Mouse (Mus musculus) embryonic stem cell, embryonic (primary cell): ENCODE data around the gene Lbhd2.

Experiments used
- CTCF ChIA-PET, 4 experiments: fragments of 300-600 bp in 2 of 4; fragments of 350-600 bp in 2 of 4; sonication (Branson Sonifier 250); formaldehyde crosslinking; loops; one replicate each; lab custom pipeline; 2022; ENCODE audit warnings: inconsistent platforms in 2 of 4; lab: Charles Lee
- POLR2A ChIA-PET, 4 experiments: fragments of 300-600 bp in 2 of 4; fragments of 350-600 bp in 2 of 4; sonication (Branson Sonifier 250); formaldehyde crosslinking; loops; one replicate each; lab custom pipeline; 2022; ENCODE audit warnings: antibody characterized with exemption in 4 of 4, inconsistent platforms in 1 of 4; lab: Charles Lee

Gene Lbhd2

GRCm38 (mm10) chr12:111385883-111386641 lies 20.5 kb upstream of the Lbhd2 start:
- POLR2A ChIA-PET, result interaction anchor here in 3 of 4 experiments (0.9 to 4.2 kb wide), 17 partner anchors 8 to 85 kb away, joined by 3 to 26 read pairs (median 5); partner anchors contain the start of genes Cdc42bpb (in 2 of the 3) and Lbhd2 (in 1 of the 3)
- CTCF ChIA-PET, result interaction anchor here in 2 of 4 experiments (0.6 to 1.6 kb wide), 10 partner anchors 15 to 136 kb away, joined by 3 to 9 read pairs (median 4); no protein-coding TSS in a partner anchor

DNA sequence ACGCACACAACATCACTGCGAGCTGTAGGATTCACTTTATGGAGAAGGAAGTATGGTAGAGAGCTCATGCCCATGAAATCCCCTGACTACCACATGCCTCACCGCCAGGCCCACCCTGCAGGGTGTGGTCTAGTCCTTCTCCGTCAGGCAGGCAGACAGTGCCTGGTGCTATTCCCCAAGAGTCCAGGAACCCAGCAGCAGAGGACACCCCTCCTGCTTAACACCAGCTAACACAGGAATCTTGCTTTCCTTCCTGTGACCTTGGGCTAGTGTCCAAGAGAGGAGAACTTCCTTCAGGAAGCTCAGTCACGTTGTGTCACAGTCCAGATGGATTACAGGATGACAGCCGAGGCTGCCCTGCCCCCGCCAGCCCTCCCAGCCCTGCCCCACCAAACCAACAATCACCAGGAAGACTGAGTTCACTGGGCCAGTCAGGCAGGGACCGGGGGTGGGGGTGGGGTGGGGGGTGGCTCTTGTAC lies 19.9 kb upstream of the Lbhd2 start:
- CTCF ChIA-PET, result interaction anchor here in 2 of 4 experiments (0.6 to 1.6 kb wide), 8 partner anchors 15 to 137 kb away, joined by 3 to 9 read pairs (median 3); no protein-coding TSS in a partner anchor
- POLR2A ChIA-PET, result interaction anchor here in 3 of 4 experiments (0.9 to 4.2 kb wide), 17 partner anchors 9 to 85 kb away, joined by 3 to 26 read pairs (median 5); partner anchors contain the start of genes Cdc42bpb (in 2 of the 3) and Lbhd2 (in 1 of the 3)

DNA sequence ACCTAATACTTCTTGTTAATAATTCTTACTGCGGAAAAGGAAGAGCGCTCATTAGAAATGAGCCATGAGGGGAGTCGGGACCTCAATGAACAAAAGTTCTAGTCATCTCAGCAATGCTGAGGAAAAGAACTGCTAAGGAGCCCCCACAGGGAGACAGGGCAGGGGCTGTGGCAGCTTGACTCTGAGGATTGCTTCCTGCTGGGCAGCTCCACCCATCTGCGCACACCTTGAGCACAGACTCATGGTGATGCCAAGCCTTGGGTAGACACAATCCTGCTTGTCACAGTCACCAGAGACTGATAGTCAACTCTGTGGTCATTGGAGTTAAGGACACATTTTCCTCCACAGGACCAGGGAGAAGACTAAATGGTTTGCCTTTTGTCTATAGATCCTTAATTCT lies 19.5 kb upstream of the Lbhd2 start:
- POLR2A ChIA-PET, result interaction anchor here in 3 of 4 experiments (0.9 to 4.2 kb wide), 18 partner anchors 9 to 160 kb away, joined by 3 to 26 read pairs (median 4); partner anchors contain the start of genes Cdc42bpb (in 2 of the 3) and Lbhd2 (in 2 of the 3)
- CTCF ChIA-PET, result interaction anchor here in 2 of 4 experiments (1.0 to 1.6 kb wide), 4 partner anchors 14 to 138 kb away, joined by 3 to 5 read pairs (median 3); no protein-coding TSS in a partner anchor

DNA sequence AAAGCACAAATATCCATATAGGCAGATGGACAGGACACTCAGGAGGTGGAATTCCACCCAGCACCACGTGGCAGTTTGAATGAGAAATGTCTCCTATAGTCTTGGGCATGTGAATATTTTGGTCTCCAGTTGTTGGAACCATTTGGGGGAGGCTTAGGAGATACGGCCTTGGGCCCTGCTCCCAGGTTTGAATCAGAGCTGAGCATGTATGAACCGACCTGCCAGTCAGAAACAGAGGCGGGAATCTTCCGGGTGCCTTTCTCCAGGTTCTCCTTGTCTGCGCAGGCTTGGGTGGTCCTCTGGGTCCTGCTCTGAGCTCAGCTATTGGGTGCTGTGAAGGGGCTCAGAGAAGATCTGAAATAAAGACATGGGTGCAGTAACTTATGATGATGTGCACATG lies 12.6 kb upstream of the Lbhd2 start:
- POLR2A ChIA-PET, result no interaction called here
- CTCF ChIA-PET, result no interaction called here

DNA sequence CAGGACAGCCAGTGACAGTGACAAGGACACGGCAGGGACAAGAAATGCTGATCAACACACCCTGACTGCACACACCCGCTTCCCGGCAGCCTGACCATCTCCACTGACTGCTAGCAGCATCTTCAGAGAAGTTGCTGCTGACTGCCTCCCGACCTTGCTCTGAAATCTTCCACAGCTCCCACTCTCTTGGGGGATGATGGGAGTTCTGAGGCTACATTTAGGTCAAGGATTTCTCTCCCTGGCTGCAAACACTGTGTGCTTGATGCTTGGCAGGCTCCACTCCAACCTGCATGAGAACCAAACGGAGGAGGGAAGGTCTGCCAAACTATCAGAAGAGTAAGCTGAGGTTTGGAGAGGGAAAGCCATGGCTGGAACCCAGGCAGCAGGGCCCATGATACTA lies 9.6 kb upstream of the Lbhd2 start:
- CTCF ChIA-PET, result interaction anchor here in 1 of 4 experiments (1.3 kb wide), 1 partner anchor 73 kb away, joined by 4 read pairs; no protein-coding TSS in a partner anchor
- POLR2A ChIA-PET, result interaction anchor here in 2 of 4 experiments (1.4 to 2.3 kb wide), 2 partner anchors 10 to 13 kb away, joined by 3 to 8 read pairs; no protein-coding TSS in a partner anchor

GRCm38 (mm10) chr12:111401454-111402184 lies 5.0 kb upstream of the Lbhd2 start:
- ChIA-PET CTCF (interaction anchor here (0.5 to 2.9 kb wide), 123 partner anchors 9 to 1848 kb away, joined by 3 to 54 read pairs (median 4); partner anchors contain the start of genes Exoc3l4 (in 3 of the 4), Tnfaip2 (in 2 of the 4), Amn (in 1 of the 4) and Eif5 (in 1 of the 4)), POLR2A (interaction anchor here (0.5 to 3.8 kb wide), 32 partner anchors 9 to 363 kb away, joined by 3 to 26 read pairs (median 4); partner anchors contain the start of genes Cdc42bpb (in 1 of the 4), Eif5 (in 1 of the 4), Exoc3l4 (in 1 of the 4) and Rcor1 (in 1 of the 4))

DNA sequence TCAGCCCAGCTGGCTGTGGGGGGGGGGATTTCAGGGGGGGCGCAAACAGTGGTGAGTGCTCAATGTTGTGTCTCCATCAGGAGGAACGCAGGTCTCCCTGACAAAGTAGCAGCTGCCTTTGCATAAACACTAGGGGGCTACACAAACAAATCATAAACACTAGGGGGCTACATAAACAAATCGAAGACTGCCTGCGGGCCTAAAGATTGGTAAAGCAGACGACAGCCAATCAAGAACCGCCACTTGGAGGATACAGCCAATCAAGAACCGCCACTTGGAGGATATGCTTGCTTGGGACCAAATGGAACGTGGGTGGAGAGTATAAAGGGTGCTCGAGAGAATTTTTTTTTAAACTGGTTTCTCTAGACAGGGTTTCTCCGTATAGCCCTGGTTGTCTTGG lies 1.7 kb upstream of the Lbhd2 start:
- ChIA-PET CTCF (interaction anchor here in 3 of 4 experiments (0.6 to 2.0 kb wide), 5 partner anchors 9 to 744 kb away, joined by 3 to 8 read pairs (median 4); no protein-coding TSS in a partner anchor), POLR2A (interaction anchor here in 1 of 4 experiments (1.1 kb wide), 1 partner anchor 43 kb away, joined by 3 read pairs; no protein-coding TSS in a partner anchor)

- CTCF ChIA-PET, result interaction anchor here in 2 of 4 experiments (0.8 to 4.0 kb wide), 3 partner anchors 8 to 95 kb away, joined by 3 to 31 read pairs (median 20); no protein-coding TSS in a partner anchor
- POLR2A ChIA-PET, result no interaction called here
Measured at GRCm38 (mm10) chr12:111409583-111409982, 3.0 kb downstream of the Lbhd2 start.

- CTCF ChIA-PET, result interaction anchor here in 3 of 4 experiments (0.6 to 4.0 kb wide), 17 partner anchors 8 to 323 kb away, joined by 3 to 31 read pairs (median 5); no protein-coding TSS in a partner anchor
- POLR2A ChIA-PET, result interaction anchor here in 2 of 4 experiments (1.2 to 1.9 kb wide), 3 partner anchors 10 kb away, joined by 3 to 6 read pairs (median 3); no protein-coding TSS in a partner anchor
Measured at GRCm38 (mm10) chr12:111411631-111412355, 5.2 kb downstream of the Lbhd2 start.

DNA sequence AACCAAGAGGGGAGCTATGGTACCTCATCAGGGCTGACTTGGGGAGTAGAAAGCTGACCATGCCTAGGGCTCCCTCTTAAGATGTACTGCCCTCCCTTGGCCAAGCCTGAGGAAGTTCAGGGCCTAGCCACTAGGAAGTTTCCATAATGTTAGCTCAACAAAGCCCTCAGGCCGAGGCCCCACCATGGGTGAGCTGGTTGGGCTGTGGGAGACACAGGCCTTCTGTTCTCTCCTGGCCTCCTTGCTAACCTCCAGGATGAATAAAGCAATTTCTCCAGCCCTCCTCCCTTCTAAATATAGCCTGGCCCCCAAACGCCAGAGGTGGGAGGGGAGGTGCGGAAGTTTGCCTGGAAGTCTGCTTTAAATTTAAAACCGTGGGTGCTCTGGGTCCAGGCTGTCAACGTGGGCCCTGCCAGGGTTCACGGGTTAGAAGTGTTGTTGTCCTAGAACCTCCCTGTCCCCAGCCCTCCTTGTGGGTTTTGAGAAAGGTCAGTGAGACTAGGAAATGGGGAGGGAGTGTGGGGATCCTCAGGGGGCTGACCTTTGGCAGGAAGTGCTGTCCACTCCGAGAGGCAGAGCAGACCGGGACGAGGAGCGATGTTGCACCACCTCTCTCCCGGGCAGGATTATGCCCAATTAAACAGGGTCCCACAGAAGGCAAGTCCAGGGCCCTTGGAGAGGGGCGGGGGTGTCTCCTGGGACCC lies 6.1 kb downstream of the Lbhd2 start:
- POLR2A ChIA-PET, result interaction anchor here in 1 of 4 experiments (1.9 kb wide), 1 partner anchor 11 kb away, joined by 6 read pairs; no protein-coding TSS in a partner anchor
- CTCF ChIA-PET, result interaction anchor here in 3 of 4 experiments (0.6 to 4.0 kb wide), 13 partner anchors 8 to 250 kb away, joined by 3 to 31 read pairs (median 6); no protein-coding TSS in a partner anchor

DNA sequence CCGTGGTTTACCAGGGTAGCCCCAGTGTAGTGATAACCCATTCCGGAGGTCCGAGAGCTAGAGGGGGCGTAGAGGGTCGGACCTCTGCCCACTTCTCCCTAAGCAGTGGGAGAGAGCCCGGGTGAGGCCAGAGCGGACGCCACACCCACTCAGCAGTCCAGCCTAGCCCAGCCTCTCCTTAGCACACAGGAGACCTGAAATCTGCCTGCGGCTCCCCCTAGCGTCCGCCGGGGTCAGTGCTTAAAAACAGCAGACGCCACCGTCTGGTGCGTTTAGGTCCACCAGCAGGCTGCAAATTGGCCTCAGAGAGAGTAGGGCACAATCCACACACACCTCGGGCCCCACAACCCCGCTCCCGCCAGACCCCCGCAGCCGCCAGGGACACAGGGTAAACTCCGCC lies 6.7 kb downstream of the Lbhd2 start:
- ChIA-PET CTCF (interaction anchor here in 3 of 4 experiments (0.9 to 4.0 kb wide), 12 partner anchors 9 to 235 kb away, joined by 3 to 25 read pairs (median 4); no protein-coding TSS in a partner anchor), POLR2A (interaction anchor here in 2 of 4 experiments (1.1 to 1.9 kb wide), 2 partner anchors 12 kb away, joined by 4 to 6 read pairs; no protein-coding TSS in a partner anchor)

DNA sequence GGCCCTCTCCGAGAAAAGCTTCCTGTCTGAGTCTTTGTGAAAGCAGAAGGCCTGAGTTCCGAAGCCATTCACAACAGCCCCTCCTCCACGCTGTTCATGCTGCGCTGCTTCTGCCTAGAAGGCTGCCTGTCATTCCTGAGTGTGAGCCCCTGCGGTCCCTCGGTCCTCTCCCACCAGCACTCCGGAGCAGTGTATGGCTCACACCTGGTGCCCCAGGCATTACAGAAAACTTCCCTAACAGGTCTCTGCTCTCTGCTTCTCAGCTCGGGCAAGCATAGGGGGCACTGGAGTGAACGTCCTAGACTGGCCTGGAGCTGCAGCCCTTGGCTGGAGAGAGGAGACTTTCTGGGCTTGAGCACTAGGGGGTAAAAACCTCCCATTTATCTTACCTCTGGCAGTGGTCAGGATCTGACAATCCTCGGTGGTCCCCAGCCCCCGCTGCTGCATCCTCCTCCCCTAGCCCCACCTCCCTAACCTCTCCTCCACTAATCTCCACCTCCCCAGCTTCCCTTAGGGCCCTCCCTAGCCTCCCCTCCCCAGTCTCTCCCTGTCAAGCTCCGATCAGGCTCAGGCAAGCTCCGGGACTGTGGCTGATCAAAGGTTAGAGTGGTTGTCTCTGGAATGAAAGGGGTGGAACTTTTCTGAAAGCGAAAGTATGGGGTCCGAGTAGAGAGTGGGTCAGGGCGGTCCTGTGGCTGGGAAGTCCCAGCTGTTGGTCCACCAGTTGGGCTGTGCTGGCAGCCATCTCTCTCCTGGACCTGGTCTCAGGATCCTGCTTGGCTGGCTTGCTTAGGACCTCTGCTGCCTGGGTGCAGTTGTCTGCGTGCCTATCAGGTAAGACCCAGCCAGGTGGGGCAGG lies 10.5 kb downstream of the Lbhd2 start, which contains the start of gene Exoc3l4:
TSS of gene Exoc3l4 (plus strand) at position 97 of the 859 bp plus-strand sequence.
- ChIA-PET POLR2A (interaction anchor here (0.6 to 1.4 kb wide), 7 partner anchors 8 to 25 kb away, joined by 3 to 7 read pairs (median 4); partner anchors contain the start of genes Lbhd2 (in 1 of the 4) and Tnfaip2 (in 1 of the 4)), CTCF (interaction anchor here (0.6 to 4.1 kb wide), 16 partner anchors 8 to 455 kb away, joined by 3 to 26 read pairs (median 4); no protein-coding TSS in a partner anchor)

DNA sequence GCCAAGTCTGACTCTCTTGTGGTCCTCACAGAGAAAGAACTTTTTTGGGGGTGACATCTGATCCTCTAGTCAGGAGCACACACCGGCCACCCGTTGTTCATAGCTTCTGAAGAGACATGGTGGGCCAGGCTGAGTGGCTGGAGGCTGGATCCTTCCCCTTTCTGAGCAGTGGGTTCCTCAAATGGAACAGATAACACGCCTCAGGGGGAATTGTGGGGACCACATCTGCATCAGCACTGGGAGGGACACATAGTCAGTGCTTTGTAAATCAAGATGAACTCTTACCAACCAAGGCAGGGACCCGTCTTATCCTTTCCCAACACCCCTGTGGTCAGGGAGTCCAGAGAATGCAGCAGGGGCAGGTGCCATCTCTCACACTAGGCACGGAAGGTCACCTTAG lies 13.3 kb downstream of the Lbhd2 start:
- POLR2A ChIA-PET, result interaction anchor here in 1 of 4 experiments (0.5 to 1.5 kb wide), 3 partner anchors 14 to 268 kb away, joined by 3 to 4 read pairs (median 4); partner anchors contain the start of gene Lbhd2
- CTCF ChIA-PET, result interaction anchor here in 3 of 4 experiments (0.8 to 1.5 kb wide), 6 partner anchors 8 to 50 kb away, joined by 3 to 7 read pairs (median 3); no protein-coding TSS in a partner anchor

DNA sequence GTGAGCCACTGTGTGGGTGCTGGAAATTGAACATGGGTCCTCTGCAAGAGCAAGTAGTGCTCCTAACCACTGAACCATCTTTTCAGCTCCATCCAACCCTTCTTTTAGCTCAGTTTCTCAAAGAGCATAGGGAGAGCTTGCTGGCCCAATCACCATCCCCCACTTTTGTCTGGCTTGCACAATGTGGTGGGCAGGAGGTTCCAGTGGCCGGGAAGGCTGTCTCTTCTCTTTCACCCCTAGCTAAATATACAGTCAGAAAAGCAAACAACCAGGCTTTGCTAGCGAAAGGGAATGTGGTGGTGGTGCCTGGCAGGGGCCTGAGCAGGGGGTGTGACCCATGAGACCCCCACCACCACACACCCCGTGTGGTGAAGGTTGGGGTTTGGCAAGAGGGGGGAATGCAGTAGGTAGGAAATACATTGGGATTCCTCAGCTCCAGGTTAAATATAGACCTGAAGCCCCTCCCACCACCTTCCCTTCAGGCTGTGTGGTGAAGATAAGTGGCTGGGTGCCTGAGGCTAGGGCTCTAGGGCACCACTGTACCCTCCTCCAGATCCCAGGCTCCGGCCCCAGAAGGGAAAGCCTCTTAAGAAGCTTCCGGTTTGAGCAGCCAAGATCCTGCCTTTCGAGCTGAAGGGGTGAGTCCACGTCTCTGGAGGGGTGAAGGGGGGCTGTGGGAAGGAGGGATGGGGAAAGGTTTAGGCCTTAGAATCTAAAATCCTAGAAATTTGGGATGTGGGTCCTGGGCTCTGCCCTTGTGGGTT lies 14.5 kb downstream of the Lbhd2 start:
- ChIA-PET CTCF (interaction anchor here in 3 of 4 experiments (0.6 to 5.9 kb wide), 10 partner anchors 19 to 1721 kb away, joined by 3 to 81 read pairs (median 4); no protein-coding TSS in a partner anchor), POLR2A (interaction anchor here in 1 of 4 experiments (1.0 to 1.2 kb wide), 3 partner anchors 21 to 116 kb away, joined by 3 to 4 read pairs (median 3); partner anchors contain the start of genes Eif5 and Tnfaip2)
